Mouse (Mus musculus): ENCODE results near the gene B4galt5.

The B4galt5 gene

GRCm38 (mm10) chr2:167280986-167281310, 68.0 kb downstream of the B4galt5 start:
- in situ Hi-C loops (cut with MboI; ENCODE audit: low sequenced_read_pairs) = no loop called here

- in situ Hi-C loops (cut with MboI; ENCODE audit: low sequenced_read_pairs) = no loop called here
Observed at GRCm38 (mm10) chr2:167280090-167280985, 68.6 kb downstream of the B4galt5 start.

- in situ Hi-C loops (cut with MboI; ENCODE audit: low sequenced_read_pairs) = loop anchor here (5.0 kb wide), 1 partner anchor 57 kb away; no protein-coding TSS in a partner anchor
Observed at GRCm38 (mm10) chr2:167278751-167279526, 70.0 kb downstream of the B4galt5 start.

GRCm38 (mm10) chr2:167278011-167278410, 71.0 kb downstream of the B4galt5 start:
- in situ Hi-C loops (cut with MboI; ENCODE audit: low sequenced_read_pairs) = loop anchor here (5.0 kb wide), 1 partner anchor 56 kb away; no protein-coding TSS in a partner anchor

DNA sequence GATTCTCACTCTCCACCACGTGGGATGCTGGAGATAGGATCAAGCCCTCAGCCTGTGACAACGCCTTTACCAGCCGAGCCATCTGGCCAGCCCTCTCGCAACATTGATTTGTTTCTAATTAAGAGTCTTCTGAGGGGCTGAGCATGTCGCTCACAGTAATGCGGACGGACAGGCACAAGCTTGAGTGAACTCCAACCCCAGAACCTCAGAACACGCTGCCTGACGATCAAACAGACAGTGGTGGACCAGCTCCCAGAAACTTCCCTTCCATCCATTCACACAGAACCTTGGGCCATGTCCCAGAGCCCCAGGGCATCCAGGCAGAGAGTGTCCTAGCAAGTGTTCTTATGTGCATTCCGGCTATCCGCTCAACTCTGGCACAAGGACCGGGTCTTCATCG, 72.0 kb downstream of the B4galt5 start:
- in situ Hi-C loops (cut with MboI; ENCODE audit: low sequenced_read_pairs) = loop anchor here (5.0 kb wide), 1 partner anchor 55 kb away; no protein-coding TSS in a partner anchor

- in situ Hi-C loops (cut with MboI; ENCODE audit: low sequenced_read_pairs) = loop anchor here (5.0 kb wide), 1 partner anchor 54 kb away; no protein-coding TSS in a partner anchor
Observed at GRCm38 (mm10) chr2:167275856-167276255, 73.1 kb downstream of the B4galt5 start.

- in situ Hi-C loops (cut with MboI; ENCODE audit: low sequenced_read_pairs) = loop anchor here (5.0 kb wide), 1 partner anchor 53 kb away; no protein-coding TSS in a partner anchor
Observed at GRCm38 (mm10) chr2:167274713-167275465, 74.1 kb downstream of the B4galt5 start.

DNA sequence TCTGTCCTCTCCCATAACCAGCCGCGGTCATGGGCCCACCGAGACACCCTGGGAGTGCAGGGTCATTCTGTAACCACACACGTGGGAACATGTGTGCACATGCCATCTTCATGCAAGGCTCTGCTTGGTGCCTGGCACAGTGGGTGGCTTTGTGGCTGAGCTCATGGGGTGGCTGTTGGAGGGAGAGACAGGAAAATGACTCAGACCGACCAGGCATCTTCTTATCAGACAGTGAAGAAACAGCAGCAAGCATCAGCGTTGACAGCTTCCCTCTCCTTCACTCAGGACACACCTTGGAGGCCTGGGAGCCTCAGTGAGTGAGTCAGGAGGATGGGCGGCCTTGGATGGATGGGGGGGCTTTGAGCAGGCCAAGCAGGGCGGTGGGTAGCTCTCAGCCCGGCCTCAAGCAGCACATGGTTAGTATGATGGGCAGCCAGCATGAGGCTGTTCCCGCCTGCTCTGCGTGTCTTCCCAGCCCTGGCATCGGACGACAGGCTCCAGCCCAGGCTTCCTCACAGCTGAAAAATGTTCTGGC, 75.7 kb downstream of the B4galt5 start:
- in situ Hi-C loops (cut with MboI; ENCODE audit: low sequenced_read_pairs) = no loop called here

DNA sequence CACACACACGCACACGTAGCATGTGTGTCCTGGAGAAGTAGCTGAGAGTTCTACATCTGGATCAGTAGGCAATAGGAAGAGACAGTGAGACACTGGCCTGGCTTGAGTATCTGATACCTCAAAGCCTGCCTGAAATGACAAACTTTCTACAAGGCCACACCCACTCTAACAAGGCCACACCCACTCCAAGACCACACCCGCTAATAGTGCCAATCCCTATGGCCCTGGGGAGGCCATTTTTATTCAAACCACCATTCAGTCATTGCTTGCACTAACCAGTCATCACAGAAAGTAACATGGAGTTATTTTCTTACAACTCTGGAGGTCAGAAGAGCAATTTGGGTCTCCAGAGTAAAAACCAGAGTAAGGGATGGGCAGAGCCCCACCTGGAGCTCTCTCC, 76.3 kb downstream of the B4galt5 start:
- in situ Hi-C loops (cut with MboI; ENCODE audit: low sequenced_read_pairs) = no loop called here

GRCm38 (mm10) chr2:167271121-167271521, 77.9 kb downstream of the B4galt5 start:
- in situ Hi-C loops (cut with MboI; ENCODE audit: low sequenced_read_pairs) = no loop called here

DNA sequence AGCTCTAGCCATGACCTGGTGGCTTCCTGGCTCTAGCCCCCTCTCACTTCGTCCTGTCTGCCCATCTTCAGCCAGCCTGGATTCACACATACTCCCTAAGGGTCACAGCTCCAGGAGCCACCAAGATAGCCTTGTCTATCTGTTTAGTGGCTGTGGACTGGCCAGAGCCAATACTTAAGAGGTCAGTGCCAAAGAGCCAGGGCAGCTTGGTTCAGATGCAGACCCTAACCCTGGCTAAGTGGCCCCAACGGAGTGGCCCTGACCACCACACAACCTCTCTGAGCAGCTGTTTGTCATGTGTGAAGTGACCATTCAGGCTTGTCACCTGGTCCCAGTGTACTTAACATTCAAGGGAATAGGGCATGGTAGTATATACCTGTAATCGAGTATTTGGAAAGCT, 78.5 kb downstream of the B4galt5 start:
- in situ Hi-C loops (cut with MboI; ENCODE audit: low sequenced_read_pairs) = no loop called here

DNA sequence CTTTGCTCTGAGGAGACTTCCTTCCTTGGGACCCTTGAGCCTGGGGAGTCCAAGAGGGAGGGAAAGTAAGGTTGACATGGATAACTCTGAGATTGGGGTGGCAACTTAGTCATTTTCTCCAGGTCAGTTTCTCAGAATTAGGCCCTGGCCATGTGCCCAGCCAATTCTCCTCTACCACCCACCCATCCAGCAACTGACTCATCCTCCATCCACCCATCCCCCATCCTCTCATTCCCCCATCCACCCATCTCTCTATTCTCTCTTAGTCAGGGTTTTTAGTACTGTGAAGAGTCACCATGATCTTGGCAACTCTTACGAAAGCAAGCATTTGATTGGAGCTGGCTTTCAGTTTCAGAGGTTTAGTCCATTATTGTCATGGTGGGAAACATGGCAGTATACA, 80.3 kb downstream of the B4galt5 start:
- in situ Hi-C loops (cut with MboI; ENCODE audit: low sequenced_read_pairs) = no loop called here

DNA sequence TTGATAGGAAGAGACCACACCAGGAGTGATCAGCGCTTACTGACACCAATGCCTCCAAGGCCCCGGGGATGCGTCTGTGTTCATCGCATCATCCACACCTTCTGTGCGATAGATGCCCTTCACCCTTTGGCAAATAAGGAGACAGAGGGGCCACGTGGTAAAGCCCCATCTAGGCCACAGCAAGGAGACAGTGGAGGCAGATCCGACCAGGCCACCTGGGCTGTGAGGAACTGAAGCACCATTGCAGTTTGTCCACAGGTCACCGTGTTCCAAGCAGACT, 80.6 kb downstream of the B4galt5 start:
- in situ Hi-C loops (cut with MboI; ENCODE audit: low sequenced_read_pairs) = no loop called here

DNA sequence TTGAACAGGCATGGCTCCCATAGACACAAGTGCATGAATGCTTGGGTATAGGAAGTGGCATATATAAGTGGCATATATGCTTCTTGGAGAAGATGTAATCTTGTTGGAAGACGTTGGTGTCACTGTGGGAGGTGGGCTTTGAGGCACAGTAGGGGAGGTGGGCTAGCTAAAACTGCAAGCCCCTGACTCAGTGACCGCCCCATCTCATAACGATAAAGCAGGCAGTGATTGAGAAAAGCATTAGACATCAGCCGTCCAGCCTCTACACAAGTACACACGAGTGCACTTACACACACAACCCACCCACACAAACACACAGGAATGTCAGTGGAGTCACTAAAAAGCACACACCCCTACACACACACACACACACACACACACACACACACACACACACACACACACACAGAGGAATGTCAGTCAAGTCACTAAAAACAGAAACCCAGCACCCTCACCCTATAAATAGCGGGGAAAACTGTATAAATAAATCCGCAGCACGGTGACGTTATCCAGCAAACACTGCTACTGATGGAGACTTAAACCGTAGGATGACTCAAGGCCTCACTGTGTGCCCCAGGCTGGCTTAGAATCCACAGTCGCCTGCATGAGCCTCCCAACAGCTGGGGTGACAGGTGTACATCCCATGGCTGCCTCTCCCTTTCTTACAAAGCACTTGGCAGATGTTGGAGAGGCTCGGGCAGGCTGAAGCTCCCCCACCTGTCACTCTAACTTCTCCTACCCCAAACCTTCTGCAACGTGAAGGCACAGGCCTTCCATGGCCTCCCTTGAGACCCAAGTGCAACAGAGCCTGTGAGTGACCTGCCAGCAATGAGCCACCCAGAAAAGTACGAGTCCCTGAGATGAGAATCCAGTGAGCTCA, 81.2 kb downstream of the B4galt5 start:
- in situ Hi-C loops (cut with MboI; ENCODE audit: low sequenced_read_pairs) = no loop called here

DNA sequence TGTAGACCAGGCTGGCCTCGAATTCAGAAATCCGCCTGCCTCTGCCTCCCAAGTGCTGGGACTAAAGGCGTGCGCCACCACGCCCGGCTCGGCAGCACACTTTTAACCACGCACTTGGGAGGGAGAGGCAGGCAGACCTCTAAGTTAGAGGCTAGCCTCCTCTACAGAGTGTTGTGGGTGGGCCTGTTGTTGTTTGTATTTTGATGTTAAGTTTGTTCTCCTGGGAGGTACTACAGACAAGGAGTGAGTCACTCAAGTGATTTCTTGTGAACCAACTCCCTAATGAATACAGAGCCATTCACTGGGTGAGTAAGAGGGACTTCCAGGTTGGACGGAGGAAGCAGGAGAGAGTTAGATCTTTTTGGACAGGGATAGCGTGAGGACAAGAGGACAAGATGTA, 82.8 kb downstream of the B4galt5 start:
- in situ Hi-C loops (cut with MboI; ENCODE audit: low sequenced_read_pairs) = no loop called here

DNA sequence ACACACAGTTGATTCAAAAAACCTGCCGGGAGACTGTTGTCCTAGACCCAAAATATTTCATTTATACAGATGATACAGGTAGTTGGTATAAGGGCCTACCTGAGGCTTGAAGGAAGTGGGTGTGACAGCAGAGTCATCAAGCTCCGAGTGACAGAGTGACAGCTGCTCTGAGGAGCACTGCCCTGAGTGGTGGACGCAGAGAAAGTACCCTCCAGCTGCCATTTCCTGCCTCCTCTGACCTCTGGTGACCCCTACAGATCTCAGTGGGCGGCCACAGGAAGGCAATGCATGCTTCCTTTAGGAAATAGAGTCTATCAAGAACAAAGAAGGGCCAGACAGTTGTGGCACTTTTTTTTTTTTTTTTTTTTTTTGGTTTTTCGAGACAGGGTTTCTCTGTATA, 83.2 kb downstream of the B4galt5 start:
- in situ Hi-C loops (cut with MboI; ENCODE audit: low sequenced_read_pairs) = no loop called here

- in situ Hi-C loops (cut with MboI; ENCODE audit: low sequenced_read_pairs) = no loop called here
Observed at GRCm38 (mm10) chr2:167265021-167265420, 84.0 kb downstream of the B4galt5 start.

GRCm38 (mm10) chr2:167263931-167264330, 85.1 kb downstream of the B4galt5 start:
- in situ Hi-C loops (cut with MboI; ENCODE audit: low sequenced_read_pairs) = no loop called here

GRCm38 (mm10) chr2:167263040-167263810, 85.8 kb downstream of the B4galt5 start:
- in situ Hi-C loops (cut with MboI; ENCODE audit: low sequenced_read_pairs) = no loop called here
